Mouse (Mus musculus) naive thymus-derived CD4-positive, alpha-beta T cell, adult 2 months (primary cell): ENCODE measurements around the gene Aldh1l1.
"Not testable (repeated sequence)": the region's sequence is repeated elsewhere in the genome, so short reads cannot be mapped to it uniquely, and the experiment has no call there.

Source experiments
- DNase-seq: peaks from one replicate; pipeline ENCODE4 v3.0.0-alpha.2; 2011; ENCODE audit warnings: low read depth

Aldh1l1 gene

GRCm38 (mm10) chr6:90621584-90621890 is 135.3 kb downstream of the Aldh1l1 start:
- DNase-seq: no peak

GRCm38 (mm10) chr6:90622758-90623455 is 136.7 kb downstream of the Aldh1l1 start:
- no peak for DNase-seq

GRCm38 (mm10) chr6:90623456-90623836 is 137.2 kb downstream of the Aldh1l1 start:
- no peak for DNase-seq

GRCm38 (mm10) chr6:90624184-90624583 is 138.0 kb downstream of the Aldh1l1 start:
- DNase-seq: no peak

- no peak for DNase-seq
These were observed 138.5 kb downstream of the Aldh1l1 start for GRCm38 (mm10) chr6:90624733-90625132.

GRCm38 (mm10) chr6:90625207-90625994 is 139.2 kb downstream of the Aldh1l1 start:
- peak; percentile 52 for DNase-seq

GRCm38 (mm10) chr6:90627556-90627955 is 141.3 kb downstream of the Aldh1l1 start:
- peak; percentile 72 for DNase-seq

- DNase-seq: peak; percentile 69
These were observed 143.3 kb downstream of the Aldh1l1 start for GRCm38 (mm10) chr6:90629506-90629905.

- DNase-seq: peak; percentile 66
These were observed 144.2 kb downstream of the Aldh1l1 start for GRCm38 (mm10) chr6:90630427-90630826.

- not testable (repeated sequence) for DNase-seq
These were observed 146.3 kb downstream of the Aldh1l1 start for GRCm38 (mm10) chr6:90632526-90632925.

GRCm38 (mm10) chr6:90635081-90635480 is 148.9 kb downstream of the Aldh1l1 start:
- DNase-seq: no peak

- no peak for DNase-seq
These were observed 149.4 kb downstream of the Aldh1l1 start for GRCm38 (mm10) chr6:90635611-90636010.

- DNase-seq: no peak
These were observed 156.8 kb downstream of the Aldh1l1 start for GRCm38 (mm10) chr6:90643057-90643456.

GRCm38 (mm10) chr6:90644965-90645364 is 158.7 kb downstream of the Aldh1l1 start:
- no peak for DNase-seq

GRCm38 (mm10) chr6:90648391-90648790 is 162.2 kb downstream of the Aldh1l1 start:
- DNase-seq: no peak

GRCm38 (mm10) chr6:90649279-90649678 is 163.1 kb downstream of the Aldh1l1 start:
- DNase-seq: no peak
